Mouse (Mus musculus) forebrain, embryonic 14.5 days (tissue): ENCODE results near the gene Ipo4. TPM values are rescaled to one million over a fixed set of nuclear protein-coding genes. Genes with fewer than 3 reads are reported as not detected.

ENCODE experiments used
- ATAC-seq: fragments of 200-750 bp; cut with Nextera tagmentation; 2 replicates; pipeline ENCODE4 v1.8.0; 2017; ENCODE audit warnings: mild to moderate bottlenecking, moderate library complexity
- DNase-seq: peaks from one replicate; pipeline ENCODE4 v3.0.0-alpha.2; 2015; ENCODE audit warnings: low spot score
- H3K27ac ChIP-seq: fragments of 300-500 bp; sonication (generic); 2 replicates; pipeline ENCODE4 v1.5.1; 2014; ENCODE audit warnings: low read depth, mild to moderate bottlenecking, control low read depth, low read length, moderate library complexity
- H3K27me3 ChIP-seq: fragments of 300-500 bp; sonication (generic); replicated peaks from 2 replicates; pipeline ENCODE4 v1.6.1; 2014; ENCODE audit warnings: low read length, control low read depth, mixed read lengths; ENCODE audit not compliant: control insufficient read depth, insufficient read depth
- H3K36me3 ChIP-seq: fragments of 300-500 bp; sonication (generic); 2 replicates; pipeline ENCODE4 v1.6.1; 2014; ENCODE audit warnings: low read length, control low read depth; ENCODE audit not compliant: control insufficient read depth, insufficient read depth
- H3K4me1 ChIP-seq: fragments of 300-500 bp; sonication (generic); 2 replicates; pipeline ENCODE4 v1.6.1; 2014; ENCODE audit warnings: antibody characterized with exemption, low read length, control low read depth; ENCODE audit not compliant: control insufficient read depth, insufficient read depth
- H3K4me2 ChIP-seq: fragments of 300-500 bp; sonication (generic); 2 replicates; pipeline ENCODE4 v1.6.1; 2014; ENCODE audit warnings: mild to moderate bottlenecking, control low read depth, low read length
- H3K4me3 ChIP-seq: fragments of 300-500 bp; sonication (generic); 2 replicates; pipeline ENCODE4 v1.5.1; 2014; ENCODE audit warnings: low read depth, low read length, control low read depth
- H3K9ac ChIP-seq: fragments of 300-500 bp; sonication (generic); 2 replicates; pipeline ENCODE4 v1.6.1; 2014; ENCODE audit warnings: mild to moderate bottlenecking, low read length, control low read depth, moderate library complexity
- H3K9me3 ChIP-seq: fragments of 300-500 bp; sonication (generic); replicated peaks from 2 replicates; pipeline ENCODE4 v1.6.1; 2016; ENCODE audit warnings: low read length, control low read depth, mixed read lengths; ENCODE audit not compliant: control insufficient read depth
- WGBS: fragments of 180-500 bp; shearing (Covaris S2); extraction: QIAGEN DNeasy Blood & Tissue Kit; methylation state at CpG from one replicate; pipeline ENCODE4 v1.1.7; 2014; 5-methylcytosine and 5-hydroxymethylcytosine counted together
- polyA plus RNA-seq: library from polyadenylated mRNA; unstranded; fragments of >200 nt; fragmentation: Nextera tagmentation; extraction: Ambion mirVana; gene quantifications from 2 replicates; pipeline ENCODE4 v1.2.1, GENCODE M21; 2014

Ipo4 gene
- polyA plus RNA-seq, 1 experiment from 2014 or later = 80.8 TPM

DNA sequence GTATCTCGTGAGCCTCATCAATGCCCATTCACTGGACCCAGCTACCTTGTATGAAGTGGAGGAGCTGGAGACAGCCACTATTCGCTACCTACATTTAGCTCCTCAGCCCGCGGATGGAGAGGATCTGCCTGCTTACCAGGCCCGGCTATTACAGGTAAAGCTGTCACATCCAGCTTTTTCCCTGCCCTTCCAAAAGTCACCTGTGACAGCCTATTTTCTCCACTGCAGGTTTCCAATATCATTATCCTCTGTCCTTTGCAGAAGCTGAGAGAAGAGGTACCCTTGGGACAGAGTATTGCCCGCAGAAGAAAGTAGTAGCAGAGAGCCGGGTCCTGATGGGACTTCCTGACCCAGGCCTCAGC is 32.5 kb downstream of the Ipo4 start, which contains the start of gene Irf9:
TSS of gene Irf9 (plus strand) at position 301 of the 362 bp plus-strand sequence.
- 90% methylated on average over 7 of the region's 7 CpGs for WGBS
- ATAC-seq (no peak), DNase-seq (no peak)
- Histone ChIP-seq H3K4me3 (peak within 1 kb of the TSS; percentile 3; the same call in 1 of the 2 replicates), H3K4me2 (peak within 1 kb of the TSS; percentile 36), H3K9me3 (no peaks in the 10 kb centered on the region), H3K36me3 (peaks cover 74% of the 10 kb centered on the region), H3K27me3 (no peaks in the 10 kb centered on the region), H3K4me1 (no peaks in the 10 kb centered on the region), H3K27ac (no peak within 1 kb of the TSS), H3K9ac (no peak within 1 kb of the TSS; the same call in 1 of the 2 replicates)

DNA sequence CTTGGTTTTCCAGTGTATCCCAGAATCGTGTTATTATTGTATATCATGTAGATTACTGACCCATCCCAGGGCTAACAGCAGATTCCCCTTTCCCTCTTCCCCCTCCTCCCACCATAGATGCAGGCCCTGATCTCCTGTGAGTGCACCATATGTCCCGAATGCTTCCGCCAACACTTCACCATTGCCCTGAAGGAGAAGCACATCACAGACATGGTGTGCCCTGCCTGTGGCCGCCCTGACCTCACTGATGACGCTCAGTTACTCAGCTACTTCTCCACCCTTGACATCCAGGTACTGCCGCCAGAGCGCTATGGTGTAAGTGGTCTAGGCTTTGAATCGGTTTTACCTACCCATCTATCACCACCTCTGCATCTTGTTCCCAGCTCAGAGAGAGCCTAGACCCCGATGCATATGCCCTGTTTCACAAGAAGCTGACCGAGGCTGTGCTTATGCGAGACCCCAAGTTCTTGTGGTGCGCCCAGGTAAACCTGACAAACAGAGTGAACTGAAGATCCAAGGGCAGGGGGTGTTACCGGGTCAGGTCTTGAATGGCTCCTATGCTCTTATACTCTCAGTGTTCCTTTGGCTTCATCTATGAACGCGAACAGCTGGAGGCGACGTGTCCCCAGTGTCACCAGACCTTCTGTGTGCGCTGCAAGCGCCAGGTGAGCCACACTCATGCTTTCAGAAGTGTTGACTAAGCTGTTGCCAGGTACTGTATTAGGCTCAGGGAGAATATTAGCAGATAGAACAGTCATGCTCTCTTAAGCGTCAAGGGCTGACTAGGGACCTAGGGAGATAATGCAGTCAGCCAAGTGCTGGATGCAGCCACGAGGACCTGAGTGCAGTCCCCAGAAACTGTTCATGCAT is 37.0 kb downstream of the Ipo4 start:
- H3K9me3 ChIP-seq = no peaks in the 10 kb centered on the region
- H3K9ac ChIP-seq = no peak overlapping the region
- H3K27me3 ChIP-seq = no peaks in the 10 kb centered on the region
- H3K4me3 ChIP-seq = no peak overlapping the region
- ATAC-seq = no peak
- H3K4me1 ChIP-seq = no peaks in the 10 kb centered on the region
- DNase-seq = no peak
- peaks cover 91% of the 10 kb centered on the region for H3K36me3 ChIP-seq
- H3K27ac ChIP-seq = no peak overlapping the region
- 95% methylated on average over 21 of the region's 21 CpGs for WGBS
- no peak overlapping the region for H3K4me2 ChIP-seq

DNA sequence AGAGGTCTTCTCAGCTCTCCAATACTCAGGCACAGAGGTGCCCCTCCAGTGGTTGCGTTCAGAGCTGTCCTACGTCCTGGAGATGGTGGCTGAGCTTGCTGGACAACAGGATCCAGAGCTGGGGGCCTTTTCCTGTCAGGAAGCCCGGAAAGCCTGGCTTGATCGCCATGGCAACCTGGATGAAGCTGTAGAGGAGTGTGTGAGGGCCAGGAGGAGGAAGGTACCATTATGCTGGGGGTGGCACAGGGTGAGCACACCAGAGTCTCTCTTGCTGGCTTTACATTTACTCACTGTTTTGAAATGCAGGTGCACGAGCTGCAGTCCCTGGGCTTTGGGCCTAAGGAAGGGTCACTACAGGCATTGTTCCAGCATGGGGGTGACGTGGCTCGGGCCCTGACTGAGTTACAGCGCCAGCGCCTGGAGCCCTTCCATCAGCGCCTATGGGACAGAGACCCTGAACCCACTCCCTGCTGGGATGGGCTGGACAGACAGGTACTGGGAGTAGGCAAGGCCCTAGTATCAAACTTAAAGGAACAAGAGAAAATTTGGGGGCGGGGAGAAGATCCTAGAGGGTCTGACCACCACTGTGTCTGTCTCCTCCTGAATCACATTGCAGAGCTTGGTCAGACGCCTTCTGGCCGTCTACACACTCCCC is 39.6 kb downstream of the Ipo4 start:
- H3K9ac ChIP-seq = no peak overlapping the region
- no peak for ATAC-seq
- H3K36me3 ChIP-seq = peaks cover 67% of the 10 kb centered on the region
- no peak overlapping the region for H3K4me2 ChIP-seq
- H3K27me3 ChIP-seq = no peaks in the 10 kb centered on the region
- H3K4me3 ChIP-seq = no peak overlapping the region
- 78% methylated on average over 13 of the region's 13 CpGs for WGBS
- no peak overlapping the region for H3K27ac ChIP-seq
- peaks cover 7% of the 10 kb centered on the region; the same call in 1 of the 2 replicates for H3K4me1 ChIP-seq
- DNase-seq = no peak
- no peaks in the 10 kb centered on the region for H3K9me3 ChIP-seq

DNA sequence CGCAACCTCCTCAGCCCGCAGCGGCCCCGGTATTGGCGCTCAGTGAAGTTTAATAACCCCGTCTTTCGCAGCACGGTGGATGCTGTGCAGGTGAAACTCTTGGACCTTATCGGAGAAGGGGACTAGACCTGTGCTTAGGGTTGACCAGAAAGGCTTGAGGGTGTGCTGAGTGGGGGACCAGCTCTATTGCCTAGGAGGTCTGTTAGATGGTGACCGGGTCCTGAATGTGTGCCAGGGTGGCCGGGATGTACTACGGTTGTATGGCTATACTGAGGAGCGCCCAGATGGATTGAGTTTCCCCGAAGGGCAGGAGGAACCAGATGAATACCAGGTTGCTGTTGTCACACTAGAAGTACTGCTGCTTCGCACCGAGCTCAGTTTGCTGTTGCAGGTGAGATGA is 43.5 kb downstream of the Ipo4 start:
- 4% methylated on average over 16 of the region's 16 CpGs for WGBS
- no peak for ATAC-seq
- Histone ChIP-seq H3K4me1 (peaks cover 14% of the 10 kb centered on the region; the same call in 1 of the 2 replicates), H3K9me3 (no peaks in the 10 kb centered on the region), H3K27me3 (no peaks in the 10 kb centered on the region), H3K9ac (peak overlapping the region; percentile 82), H3K36me3 (peaks cover 40% of the 10 kb centered on the region), H3K27ac (no peak overlapping the region), H3K4me3 (peak overlapping the region; percentile 87), H3K4me2 (peak overlapping the region; percentile 98)
- DNase-seq = no peak

GRCm38 (mm10) chr14:55591331-55591891 is 44.3 kb downstream of the Ipo4 start, which contains the start of gene Rnf31:
Rnf31 (plus strand) TSS chr14:55591708.
- H3K4me3 ChIP-seq = peak within 1 kb of the TSS; percentile 87
- H3K27ac ChIP-seq = peak within 1 kb of the TSS; percentile 81
- 0% methylated on average over 33 of the region's 33 CpGs for WGBS
- no peaks in the 10 kb centered on the region for H3K27me3 ChIP-seq
- peaks cover 32% of the 10 kb centered on the region for H3K36me3 ChIP-seq
- H3K9ac ChIP-seq = peak within 1 kb of the TSS; percentile 82
- H3K9me3 ChIP-seq = no peaks in the 10 kb centered on the region
- peaks cover 14% of the 10 kb centered on the region; the same call in 1 of the 2 replicates for H3K4me1 ChIP-seq
- ATAC-seq (peak; percentile 86), DNase-seq (peak; percentile 95)
- peak within 1 kb of the TSS; percentile 98 for H3K4me2 ChIP-seq

DNA sequence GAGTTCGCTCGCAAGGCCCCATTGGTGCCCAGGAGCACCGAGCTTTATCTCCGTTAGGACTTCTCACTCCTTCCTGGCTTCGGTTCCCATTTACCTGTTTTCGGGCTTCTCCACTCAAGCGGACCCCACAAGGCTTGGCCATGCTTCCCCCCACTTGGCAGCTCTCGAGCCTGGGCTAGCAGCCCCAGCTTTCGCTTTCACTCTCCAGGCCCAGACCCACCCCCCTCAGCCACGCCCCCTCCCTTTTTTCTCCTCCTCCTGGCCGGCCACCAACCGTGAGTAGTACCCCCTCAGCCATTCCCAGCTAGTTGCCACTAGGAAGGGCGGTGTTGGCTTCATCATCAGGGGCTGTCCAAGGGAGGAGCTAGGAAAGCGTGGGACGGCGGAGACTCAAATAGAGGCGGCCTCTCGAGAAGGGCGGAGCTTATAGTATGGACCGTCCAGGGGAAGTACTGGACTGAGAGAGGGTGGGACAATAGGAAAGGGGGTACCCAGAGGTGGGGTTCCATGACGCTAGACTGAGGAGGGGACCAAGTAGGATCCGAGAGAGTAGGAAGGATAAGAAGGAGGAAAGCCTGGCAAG is 44.9 kb downstream of the Ipo4 start, which contains the start of gene Psme2:
TSS of gene Psme2 (minus strand) at position 366 of the 583 bp plus-strand sequence.
- H3K36me3 ChIP-seq = peaks cover 26% of the 10 kb centered on the region
- peak; percentile 97 for ATAC-seq
- peak; percentile 98 for DNase-seq
- peak within 1 kb of the TSS; percentile 82 for H3K9ac ChIP-seq
- H3K27me3 ChIP-seq = no peaks in the 10 kb centered on the region
- no peaks in the 10 kb centered on the region for H3K9me3 ChIP-seq
- peak within 1 kb of the TSS; percentile 98 for H3K4me2 ChIP-seq
- peak within 1 kb of the TSS; percentile 81 for H3K27ac ChIP-seq
- under 1% methylated on average over 21 of the region's 22 CpGs for WGBS
- peaks cover 14% of the 10 kb centered on the region; the same call in 1 of the 2 replicates for H3K4me1 ChIP-seq
- H3K4me3 ChIP-seq = peak within 1 kb of the TSS; percentile 87

- Histone ChIP-seq H3K36me3 (peaks cover 17% of the 10 kb centered on the region), H3K4me2 (peak overlapping the region; percentile 98), H3K27ac (peak overlapping the region; percentile 68; the same call in 1 of the 2 replicates), H3K4me3 (peak overlapping the region; percentile 87), H3K27me3 (no peaks in the 10 kb centered on the region), H3K9ac (peak overlapping the region; percentile 82), H3K9me3 (no peaks in the 10 kb centered on the region), H3K4me1 (peaks cover 14% of the 10 kb centered on the region; the same call in 1 of the 2 replicates)
- DNase-seq (no peak), ATAC-seq (no peak)
- 86% methylated on average over 11 of the region's 11 CpGs for WGBS
Measured at GRCm38 (mm10) chr14:55589771-55590448, 45.8 kb downstream of the Ipo4 start.

DNA sequence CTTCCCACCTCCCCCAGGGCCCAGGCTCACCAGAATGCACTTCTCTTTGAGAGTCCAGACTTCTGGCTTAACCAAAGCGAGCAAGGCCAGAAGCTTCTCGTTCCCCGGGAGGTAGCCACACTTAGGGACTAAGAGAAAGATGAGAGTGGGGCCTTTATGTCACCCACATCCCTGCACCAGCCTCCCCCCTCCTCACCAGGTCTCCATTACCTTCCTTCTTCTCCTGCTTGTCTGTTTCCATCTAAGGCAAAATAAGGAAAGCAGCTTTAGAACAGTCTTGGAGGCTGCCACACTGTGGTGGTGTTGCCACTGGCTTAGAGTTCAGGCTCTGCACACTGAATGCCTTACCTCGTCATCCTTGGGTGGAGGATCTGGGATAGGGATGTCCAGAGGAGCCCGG is 46.5 kb downstream of the Ipo4 start:
- DNase-seq (no peak), ATAC-seq (no peak)
- H3K4me1 ChIP-seq = peaks cover 14% of the 10 kb centered on the region; the same call in 1 of the 2 replicates
- 96% methylated on average over 5 of the region's 5 CpGs for WGBS
- H3K4me3 ChIP-seq = no peak overlapping the region
- no peaks in the 10 kb centered on the region for H3K27me3 ChIP-seq
- H3K4me2 ChIP-seq = no peak overlapping the region
- no peaks in the 10 kb centered on the region for H3K9me3 ChIP-seq
- no peak overlapping the region for H3K9ac ChIP-seq
- H3K27ac ChIP-seq = no peak overlapping the region
- peaks cover 11% of the 10 kb centered on the region; the same call in 1 of the 2 replicates for H3K36me3 ChIP-seq
